Mouse (Mus musculus) cerebellum, postnatal 14 days (tissue): ENCODE measurements at regions not wholly inside any gene's neighbourhood (a gene's known extent, or its start where the extent isn't known, plus 50 kb on each side); places are given as distances from the start of the nearest gene placed in this dataset.
A peak's percentile ranks its signal among the peaks of the same experiment; 100 is the strongest.

ENCODE experiments used
- DNase-seq, 2 experiments: peaks; one replicate each; pipeline ENCODE4 v3.0.0; 2021; ENCODE audit warnings: mixed read lengths in 2 of 2

- DNase-seq = peak; percentile 71 to 81
Measured at GRCm38 (mm10) chr13:101215792-101216221, 382.6 kb upstream of the Slc30a5 start.

GRCm38 (mm10) chr13:101215131-101215641 is 382.0 kb upstream of the Slc30a5 start:
- DNase-seq = peak; percentile 33 to 58

- peak; percentile 42 to 52 for DNase-seq
Measured at GRCm38 (mm10) chr13:101214094-101214493, 380.9 kb upstream of the Slc30a5 start.

GRCm38 (mm10) chr13:101213121-101213916 is 380.1 kb upstream of the Slc30a5 start:
- DNase-seq = peak; percentile 62 to 65

GRCm38 (mm10) chr13:101212341-101212895 is 379.2 kb upstream of the Slc30a5 start:
- no peak for DNase-seq

- no peak for DNase-seq
Measured at GRCm38 (mm10) chr13:101208788-101209187, 375.6 kb upstream of the Slc30a5 start.

- DNase-seq = no peak
Measured at GRCm38 (mm10) chr13:101203463-101203862, 370.2 kb upstream of the Slc30a5 start.

- DNase-seq = no peak
Measured at GRCm38 (mm10) chr13:101202565-101203313, 369.5 kb upstream of the Slc30a5 start.

- no peak for DNase-seq
Measured at GRCm38 (mm10) chr13:101190249-101190830, 357.1 kb upstream of the Slc30a5 start.

GRCm38 (mm10) chr13:101182387-101182786 is 349.2 kb upstream of the Slc30a5 start:
- no peak for DNase-seq

- DNase-seq = no peak
Measured at GRCm38 (mm10) chr13:101175017-101175689, 341.9 kb upstream of the Slc30a5 start.

- DNase-seq = no peak
Measured at GRCm38 (mm10) chr13:101161768-101162167, 328.5 kb upstream of the Slc30a5 start.

GRCm38 (mm10) chr13:101159878-101160277 is 326.7 kb upstream of the Slc30a5 start:
- no peak for DNase-seq

GRCm38 (mm10) chr13:101153760-101154159 is 320.5 kb upstream of the Slc30a5 start:
- no peak for DNase-seq

- no peak for DNase-seq
Measured at GRCm38 (mm10) chr13:101142761-101143160, 309.5 kb upstream of the Slc30a5 start.

- DNase-seq = no peak
Measured at GRCm38 (mm10) chr13:101142104-101142735, 309.0 kb upstream of the Slc30a5 start.

- no peak for DNase-seq
Measured at GRCm38 (mm10) chr13:101129466-101129865, 296.2 kb upstream of the Slc30a5 start.

- DNase-seq = no peak
Measured at GRCm38 (mm10) chr13:101127808-101128207, 294.6 kb upstream of the Slc30a5 start.

GRCm38 (mm10) chr13:101127262-101127661 is 294.0 kb upstream of the Slc30a5 start:
- DNase-seq = no peak

- DNase-seq = peak in 1 of 2 experiments; percentile 4
Measured at GRCm38 (mm10) chr13:101117311-101117710, 284.1 kb upstream of the Slc30a5 start.

GRCm38 (mm10) chr13:101115296-101115695 is 282.1 kb upstream of the Slc30a5 start:
- DNase-seq = no peak

GRCm38 (mm10) chr13:101112176-101112575 is 278.9 kb upstream of the Slc30a5 start:
- DNase-seq = no peak
